Mouse (Mus musculus): ENCODE results near the gene Depp1.

GRCm38 (mm10) chr6:116618073-116618472 is 32.3 kb upstream of the Depp1 start:
- TF ChIP-seq CTCF (IDR thresholded peaks at IDR 0.05; ENCODE audit: low read depth, low read length) (no peak), EP300 (IDR thresholded peaks at IDR 0.05; ENCODE audit: insufficient read depth, low read depth, low read length) (no peak)

All from ES-Bruce4 (cell line).